Mouse (Mus musculus) MEL (cell line): ENCODE measurements at regions not wholly inside any gene's neighbourhood (a gene's known extent, or its start where the extent isn't known, plus 50 kb on each side); places are given as distances from the start of the nearest gene placed in this dataset.

ENCODE experiments used
- DNase-seq: peaks from one replicate; pipeline ENCODE4 v3.0.0; 2011; ENCODE audit warnings: low read depth, low spot score
- H3K27ac ChIP-seq: 2 replicates; pipeline ENCODE4 v1.5.1; 2012; ENCODE audit warnings: low read depth, mild to moderate bottlenecking, control low read depth, low read length, moderate library complexity; ENCODE audit not compliant: control insufficient read depth
- H3K27me3 ChIP-seq, 2 experiments: fragments of 150-350 bp in 1 of 2; sonication (generic) in 1 of 2; 2 replicates each; pipeline ENCODE4 v1.6.1; 2012; ENCODE audit warnings: low read length in 2 of 2, mild to moderate bottlenecking in 2 of 2, improper control_type of control experiment in 1 of 2, moderate library complexity in 1 of 2; ENCODE audit not compliant: insufficient read depth in 2 of 2, control insufficient read depth in 1 of 2
- H3K36me3 ChIP-seq, 2 experiments: 2 replicates each; pipeline ENCODE4 v1.6.1; 2012 to 2014; ENCODE audit warnings: low read length in 2 of 2, improper control_type of control experiment in 1 of 2, inconsistent platforms in 1 of 2, mild to moderate bottlenecking in 1 of 2; ENCODE audit not compliant: insufficient read depth in 2 of 2, control insufficient read depth in 1 of 2
- H3K4me1 ChIP-seq, 2 experiments: fragments of 150-350 bp in 1 of 2; sonication (generic) in 1 of 2; 2 replicates each; pipeline ENCODE4 v1.6.1; 2012; ENCODE audit warnings: low read length in 2 of 2, improper control_type of control experiment in 1 of 2, mild to moderate bottlenecking in 1 of 2; ENCODE audit not compliant: insufficient read depth in 2 of 2, control insufficient read depth in 1 of 2
- H3K4me3 ChIP-seq, 2 experiments: fragments of 150-350 bp in 1 of 2; sonication (generic) in 1 of 2; 2 replicates each; pipeline ENCODE4 v1.5.1; 2012; ENCODE audit warnings: low read depth in 2 of 2, low read length in 2 of 2, mild to moderate bottlenecking in 2 of 2, moderate library complexity in 2 of 2, control low read depth in 1 of 2, improper control_type of control experiment in 1 of 2; ENCODE audit not compliant: control insufficient read depth in 1 of 2, insufficient read depth in 1 of 2
- H3K79me2 ChIP-seq: 2 replicates; pipeline ENCODE4 v1.6.1; 2012; ENCODE audit warnings: mild to moderate bottlenecking, low read length, moderate library complexity; ENCODE audit not compliant: control insufficient read depth, poor library complexity, insufficient read depth
- H3K9ac ChIP-seq: 2 replicates; pipeline ENCODE4 v1.6.1; 2012; ENCODE audit warnings: low read depth, mild to moderate bottlenecking, control low read depth, low read length, moderate library complexity; ENCODE audit not compliant: control insufficient read depth, poor library complexity, severe bottlenecking
- H3K9me3 ChIP-seq: fragments of 150-350 bp; sonication (generic); replicated peaks from 2 replicates; pipeline ENCODE4 v1.6.1; 2012; ENCODE audit warnings: mild to moderate bottlenecking, low read length, improper control_type of control experiment, moderate library complexity; ENCODE audit not compliant: insufficient read depth
- CTCF ChIP-seq, 3 experiments: IDR thresholded peaks in 2 of 3; conservative IDR thresholded peaks in 1 of 3; 2 replicates each; pipeline ENCODE4 v1.5.1; 2011 to 2012; ENCODE audit warnings: low read length in 3 of 3, low read depth in 2 of 3, mild to moderate bottlenecking in 2 of 3, improper control_type of control experiment in 1 of 3, inconsistent platforms in 1 of 3, mixed read lengths in 1 of 3, moderate library complexity in 1 of 3; ENCODE audit not compliant: control insufficient read depth in 1 of 3, insufficient read depth in 1 of 3, poor library complexity in 1 of 3, severe bottlenecking in 1 of 3
- E2F4 ChIP-seq: IDR thresholded peaks from 2 replicates; pipeline ENCODE4 v1.6.1; 2011; ENCODE audit warnings: low read depth, low read length, improper control_type of control experiment, borderline replicate concordance
- EP300 ChIP-seq, 2 experiments: IDR thresholded peaks; 2 replicates each; pipeline ENCODE4 v1.6.1; 2011; ENCODE audit warnings: improper control_type of control experiment in 2 of 2, low read length in 2 of 2, low read depth in 1 of 2, mild to moderate bottlenecking in 1 of 2
- GABPA ChIP-seq: IDR thresholded peaks from 2 replicates; pipeline ENCODE4 v1.6.1; 2012; ENCODE audit warnings: low read depth, mild to moderate bottlenecking, inconsistent platforms, low read length, improper control_type of control experiment, moderate library complexity
- HCFC1 ChIP-seq: IDR thresholded peaks from 2 replicates; pipeline ENCODE4 v1.6.1; 2012; ENCODE audit warnings: low read depth, mild to moderate bottlenecking, inconsistent platforms, low read length, improper control_type of control experiment, moderate library complexity
- KAT2A ChIP-seq: conservative IDR thresholded peaks from 2 replicates; pipeline ENCODE4 v1.6.1; 2012; ENCODE audit warnings: low read depth, low read length, improper control_type of control experiment, inconsistent platforms
- MEF2A ChIP-seq: IDR thresholded peaks from 2 replicates; pipeline ENCODE4 v1.6.1; 2014; ENCODE audit warnings: low read depth, mild to moderate bottlenecking, inconsistent platforms, low read length, improper control_type of control experiment; ENCODE audit not compliant: poor library complexity, insufficient replicate concordance, severe bottlenecking; ENCODE audit errors: extremely low read depth
- POLR2AphosphoS2 ChIP-seq: IDR thresholded peaks from 2 replicates; pipeline ENCODE4 v1.6.1; 2011; ENCODE audit warnings: low read length, improper control_type of control experiment
- POLR2AphosphoS5 ChIP-seq: IDR thresholded peaks from 2 replicates; pipeline ENCODE4 v1.6.1; 2012; ENCODE audit warnings: low read depth, borderline replicate concordance, mild to moderate bottlenecking, inconsistent platforms, low read length, moderate library complexity, mixed read lengths
- RCOR1 ChIP-seq: IDR thresholded peaks from 2 replicates; pipeline ENCODE4 v1.6.1; 2012; ENCODE audit warnings: low read depth, mild to moderate bottlenecking, inconsistent platforms, low read length, improper control_type of control experiment
- SIN3A ChIP-seq: IDR thresholded peaks from 2 replicates; pipeline ENCODE4 v1.6.1; 2012; ENCODE audit warnings: low read length, improper control_type of control experiment, inconsistent platforms
- UBTF ChIP-seq: IDR thresholded peaks from 2 replicates; pipeline ENCODE4 v1.6.1; 2012; ENCODE audit warnings: low read depth, mild to moderate bottlenecking, inconsistent platforms, low read length, improper control_type of control experiment, moderate library complexity, borderline replicate concordance; ENCODE audit not compliant: insufficient read depth
- USF1 ChIP-seq: IDR thresholded peaks from 2 replicates; pipeline ENCODE4 v1.6.1; 2014; ENCODE audit warnings: low read depth, mild to moderate bottlenecking, inconsistent platforms, low read length, improper control_type of control experiment, moderate library complexity
- ZC3H11A ChIP-seq: IDR thresholded peaks from 2 replicates; pipeline ENCODE4 v1.6.1; 2012; ENCODE audit warnings: low read depth, mild to moderate bottlenecking, inconsistent platforms, low read length, improper control_type of control experiment
- ZKSCAN1 ChIP-seq: IDR thresholded peaks from 2 replicates; pipeline ENCODE4 v1.6.1; 2012; ENCODE audit warnings: low read depth, mild to moderate bottlenecking, inconsistent platforms, low read length, improper control_type of control experiment, moderate library complexity
- ZMIZ1 ChIP-seq: IDR thresholded peaks from 2 replicates; pipeline ENCODE4 v1.6.1; 2012; ENCODE audit warnings: low read depth, mild to moderate bottlenecking, inconsistent platforms, low read length, improper control_type of control experiment, moderate library complexity

DNA sequence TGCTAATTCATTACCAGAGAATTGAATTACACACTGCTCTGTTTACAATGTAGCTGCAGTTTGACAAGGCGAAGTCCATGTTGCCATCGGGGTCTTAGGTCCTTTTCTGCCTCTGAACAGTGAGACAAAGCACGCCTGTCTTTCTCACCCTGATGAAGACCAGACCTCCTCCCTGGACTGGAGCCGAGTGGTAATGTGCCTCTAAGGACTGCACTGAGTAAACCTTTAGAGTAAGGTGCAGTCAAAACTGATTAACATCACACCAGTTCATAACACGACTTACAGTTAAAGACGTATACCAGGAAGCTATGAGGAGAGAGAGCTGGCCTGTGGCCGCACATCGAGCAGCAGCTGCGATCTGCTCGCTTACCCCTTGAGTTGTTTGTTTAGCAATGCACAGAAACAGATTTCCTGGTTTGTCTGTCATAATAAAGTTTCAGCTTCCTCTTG, 2322.1 kb downstream of the 4930444P10Rik start:
- Histone ChIP-seq H3K9ac (no peak overlapping the region), H3K27ac (no peak overlapping the region), H3K4me3 (no peak overlapping the region), H3K4me1 (no peaks in the 10 kb centered on the region), H3K27me3 (no peaks in the 10 kb centered on the region), H3K36me3 (no peaks in the 10 kb centered on the region), H3K79me2 (no peaks in the 10 kb centered on the region), H3K9me3 (no peaks in the 10 kb centered on the region)
- DNase-seq, result no peak
- TF ChIP-seq POLR2AphosphoS2 (no peak), POLR2AphosphoS5 (no peak), UBTF (no peak), GABPA (no peak), CTCF (IDR thresholded peaks at IDR 0.05 in 2 of 3, conservative IDR thresholded peaks at IDR 0.05 in 1 of 3; ENCODE audit: control insufficient read depth in 1 of 3, insufficient read depth in 1 of 3, low read depth in 2 of 3, low read length in 3 of 3, poor library complexity in 1 of 3, severe bottlenecking in 1 of 3) (no peak), SIN3A (no peak), HCFC1 (no peak), ZMIZ1 (no peak), MEF2A (no peak), KAT2A (no peak), USF1 (no peak), RCOR1 (no peak), E2F4 (no peak)

DNA sequence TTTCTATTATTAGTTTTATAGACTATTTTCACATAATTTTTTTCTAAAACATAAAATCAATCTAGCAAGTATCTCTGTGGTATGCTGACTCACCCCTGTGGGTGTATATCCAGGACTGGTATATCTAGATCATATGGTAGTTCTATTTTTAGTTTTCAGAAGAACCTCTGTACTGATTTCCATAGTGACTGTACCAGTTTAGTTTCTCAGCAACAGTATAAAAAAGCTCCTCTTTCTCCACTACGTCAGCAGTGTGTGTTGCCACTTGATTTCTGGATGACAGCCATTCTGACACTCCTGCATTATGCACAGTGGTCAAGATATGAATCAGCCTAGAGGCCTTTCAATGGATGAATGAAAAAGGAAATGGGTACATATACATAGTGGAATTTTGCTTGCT, 2338.6 kb downstream of the A830018L16Rik start:
- Histone ChIP-seq H3K79me2 (no peaks in the 10 kb centered on the region), H3K36me3 (no peaks in the 10 kb centered on the region), H3K9me3 (no peaks in the 10 kb centered on the region), H3K4me3 (no peak overlapping the region), H3K9ac (no peak overlapping the region), H3K4me1 (no peaks in the 10 kb centered on the region), H3K27ac (no peak overlapping the region), H3K27me3 (no peaks in the 10 kb centered on the region; a peak in 1 of 4 replicates)
- no peak for DNase-seq
- no peak for TF ChIP-seq ZC3H11A
- no peak for TF ChIP-seq CTCF (IDR thresholded peaks at IDR 0.05 in 2 of 3, conservative IDR thresholded peaks at IDR 0.05 in 1 of 3; ENCODE audit: control insufficient read depth in 1 of 3, insufficient read depth in 1 of 3, low read depth in 2 of 3, low read length in 3 of 3, poor library complexity in 1 of 3, severe bottlenecking in 1 of 3)
- TF ChIP-seq E2F4, result no peak
- TF ChIP-seq EP300 (IDR thresholded peaks at IDR 0.05; ENCODE audit: low read depth in 1 of 2, low read length in 2 of 2), result no peak
- TF ChIP-seq UBTF, result no peak
- TF ChIP-seq ZKSCAN1, result no peak
- TF ChIP-seq POLR2AphosphoS5, result no peak
- no peak for TF ChIP-seq KAT2A
- no peak for TF ChIP-seq MEF2A
